Comparison of ENCODE assay signal across 18 mouse cellular contexts in genomic region chr14:47827623-47828022, GRCm38 (mm10).
DNase-seq lines count a peak whose midpoint lies in the region; TF ChIP-seq lines count a peak whose summit lies in the region.
"Had no signal": no experiment of that assay in that cellular context is flagged by ENCODE, and none has a peak within 500 bp of the region (broad histone marks: within the 10 kb centered on the region; RNA-seq: fewer than 3 reads in every experiment).

No protein-coding gene starts in this region.

- H3K4me1 ChIP-seq in lung, adult 2 months (ENCODE audit: control insufficient read depth, insufficient read depth, low read length) = peaks cover 3% of the 10 kb centered on the region
- H3K4me1 ChIP-seq: embryonic facial prominence, embryonic 12.5 days; heart, embryonic 15.5 days; limb, embryonic 13.5 days; megakaryocyte, embryonic 14.5 days had no signal

- H3K4me3 ChIP-seq in lung, adult 2 months (replicated peaks; ENCODE audit: extremely low read depth, low read depth, low read length) = no peak overlapping the region
- H3K4me3 ChIP-seq: embryonic facial prominence, embryonic 12.5 days; erythroblast, embryonic 14.5 days; heart, embryonic 15.5 days; kidney, embryonic 15.5 days; limb, embryonic 13.5 days; megakaryocyte, embryonic 14.5 days had no signal

- WGBS in lung, adult 2 months = 61% methylated on average over 2 of the region's 2 CpGs

- TF ChIP-seq CTCF in lung, adult 2 months (IDR thresholded peaks at IDR 0.05; ENCODE audit: insufficient read depth, low read length) = no peak

- DNase-seq in adrenal gland, postnatal 36 days = peak; percentile 9 to 10
- no peak for DNase-seq in adrenal gland, adult 8-10 months
- DNase-seq in lung, postnatal 10 days = peak; percentile 30
- DNase-seq in lung, adult 2 months = no peak
- DNase-seq in fibroblast of lung, adult 2 months (ENCODE audit: low read depth) = peak; percentile 51
- DNase-seq in skeletal muscle tissue, adult 2 months (ENCODE audit: low read depth, low spot score) = peak; percentile 45
- no peak for DNase-seq in kidney, adult 11 months
- no peak for DNase-seq in frontal cortex, postnatal 36 days (ENCODE audit: low spot score in 2 of 2)
- DNase-seq: cerebellum, adult 9-11 months; forebrain, postnatal 0 days; gastrocnemius, postnatal 10 days; thymus, adult 2 months had no signal

- TF ChIP-seq POLR2A in lung, adult 2 months (IDR thresholded peaks at IDR 0.05; ENCODE audit: borderline replicate concordance, extremely low read depth, low read depth, low read length) = no peak

Comparison
In these comparisons a context has a peak if more than half of its experiments do, and no peak if none do; other contexts are left out.
1. DNase-seq: peak in adrenal gland, postnatal 36 days (2 of 2), lung, postnatal 10 days (single experiment), fibroblast of lung, adult 2 months (single experiment) and skeletal muscle tissue, adult 2 months (single experiment); none in adrenal gland, adult 8-10 months (single experiment), lung, adult 2 months (single experiment), kidney, adult 11 months (single experiment) and frontal cortex, postnatal 36 days (0 of 2).